Mouse (Mus musculus): ENCODE results near the gene Etnk2.

DNA sequence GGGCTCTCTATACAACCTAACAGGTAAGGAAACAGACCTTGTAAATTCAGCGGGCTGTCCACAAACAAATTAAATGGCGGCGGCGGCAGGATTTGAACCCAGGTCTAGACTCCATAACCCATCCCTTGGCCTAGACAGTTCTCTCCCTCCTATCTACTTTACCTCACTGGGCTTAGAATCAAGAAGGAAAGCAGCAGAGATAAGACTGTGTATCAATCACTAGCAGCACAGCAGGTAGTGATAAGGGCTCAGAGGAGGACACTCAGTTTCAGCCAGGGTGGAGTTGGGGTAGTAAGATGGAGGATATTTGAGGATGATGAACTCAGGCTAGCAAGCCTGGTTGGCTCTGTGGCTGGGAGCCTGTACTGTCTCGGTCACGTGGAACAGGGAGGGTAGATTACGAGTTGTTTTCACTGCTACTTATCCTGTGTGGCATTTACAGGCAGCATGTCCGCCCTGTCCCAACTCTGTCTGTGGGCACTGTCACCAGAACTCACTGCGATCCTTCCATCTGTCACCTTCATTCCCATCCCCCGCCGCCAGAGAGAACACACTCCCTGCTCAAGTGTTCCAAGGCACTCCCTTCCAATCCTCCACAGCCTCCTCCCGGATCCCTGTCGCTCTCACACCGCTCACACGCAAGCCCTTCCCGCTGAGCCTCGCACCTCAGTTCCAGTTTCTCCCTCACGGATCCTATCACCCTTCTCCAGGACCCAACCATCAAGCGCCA, 24.3 kb downstream of the Etnk2 start:
- TF ChIP-seq CTCF (conservative IDR thresholded peaks at IDR 0.05; ENCODE audit: insufficient read depth, insufficient read length, low read depth, low read length): no peak
- no peak for TF ChIP-seq POLR2A (IDR thresholded peaks at IDR 0.05; ENCODE audit: low read depth, low read length)

Measured in kidney, adult 2 months (tissue).